Mouse (Mus musculus): ENCODE data around the gene Cutal. TPM values are rescaled to one million over a fixed set of nuclear protein-coding genes. Genes with fewer than 3 reads are reported as not detected.
A peak's percentile ranks its signal among the peaks of the same experiment; 100 is the strongest.
"Not testable (repeated sequence)": the region's sequence is repeated elsewhere in the genome, so short reads cannot be mapped to it uniquely, and the experiment has no call there.

The Cutal gene
- 0.43 and 0.49 TPM in 2 replicates for total RNA-seq (2021)
- long read RNA-seq, transcript Cutal-203 (6 exons, 2,278 nt) = major isoform, 10 of 14 reads
- long read RNA-seq, partial matches to known transcripts = 1 of 14 reads
- long read RNA-seq, other reads (novel, unspliced or antisense) = 3 of 14 reads

DNA sequence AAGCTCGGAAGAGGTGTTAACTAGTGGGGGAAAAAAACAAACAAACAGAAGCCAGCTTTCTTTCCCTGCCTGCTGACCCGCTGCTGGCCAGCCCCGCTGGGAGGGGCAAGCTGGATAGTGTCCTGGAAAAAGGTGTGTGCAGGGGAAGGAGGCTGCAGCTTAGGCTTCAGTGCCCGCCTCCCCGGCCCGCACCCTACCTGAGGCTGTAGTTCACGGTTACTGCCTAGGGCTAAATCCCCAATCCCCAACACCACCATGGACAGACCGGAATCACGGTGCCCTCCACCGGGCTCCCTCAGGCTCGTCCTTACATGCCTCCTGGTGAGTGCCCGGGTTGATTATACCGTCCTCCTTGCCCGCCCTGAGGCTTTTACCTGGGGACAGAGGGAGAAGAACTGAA, at the start of gene Cutal:
Cutal (plus strand) TSS at position 126 of the 400 bp plus-strand sequence.
- DNase-seq = no peak

DNA sequence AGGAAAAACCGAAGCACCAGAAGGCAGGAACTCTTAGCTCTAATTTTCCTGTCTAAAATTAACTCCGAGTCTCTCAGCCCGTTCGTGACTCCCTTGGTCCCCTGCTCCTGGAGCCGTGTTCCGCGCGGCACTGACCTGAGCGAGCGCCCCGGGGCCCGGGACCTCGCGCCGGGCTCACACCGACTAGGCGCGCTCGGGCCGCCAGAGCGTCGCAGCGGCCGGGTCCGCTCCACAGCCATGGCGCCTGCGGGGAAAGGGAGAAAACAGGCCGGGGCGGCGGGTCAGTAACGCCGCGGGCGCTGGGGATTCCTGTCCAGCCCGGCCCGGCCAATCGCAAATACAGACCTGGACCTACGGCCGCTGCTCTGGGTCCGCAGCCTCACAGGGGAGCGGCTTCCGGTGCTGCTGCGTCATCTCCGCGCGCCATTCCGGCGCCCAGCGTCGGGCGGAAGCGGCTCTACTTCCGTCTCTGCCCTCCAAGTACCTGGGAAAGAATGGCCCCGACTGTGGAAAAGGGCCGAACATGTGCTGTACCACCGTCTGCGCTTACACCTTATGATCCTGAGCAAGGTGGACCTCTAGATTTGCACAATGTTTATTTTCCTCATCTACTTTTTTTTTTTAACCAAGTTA, 48.3 kb upstream of the Cutal start, which contains the start of gene Fbxw2:
Fbxw2 (minus strand) TSS at position 485 of the 633 bp plus-strand sequence.
- peak; percentile 93 for DNase-seq

DNA sequence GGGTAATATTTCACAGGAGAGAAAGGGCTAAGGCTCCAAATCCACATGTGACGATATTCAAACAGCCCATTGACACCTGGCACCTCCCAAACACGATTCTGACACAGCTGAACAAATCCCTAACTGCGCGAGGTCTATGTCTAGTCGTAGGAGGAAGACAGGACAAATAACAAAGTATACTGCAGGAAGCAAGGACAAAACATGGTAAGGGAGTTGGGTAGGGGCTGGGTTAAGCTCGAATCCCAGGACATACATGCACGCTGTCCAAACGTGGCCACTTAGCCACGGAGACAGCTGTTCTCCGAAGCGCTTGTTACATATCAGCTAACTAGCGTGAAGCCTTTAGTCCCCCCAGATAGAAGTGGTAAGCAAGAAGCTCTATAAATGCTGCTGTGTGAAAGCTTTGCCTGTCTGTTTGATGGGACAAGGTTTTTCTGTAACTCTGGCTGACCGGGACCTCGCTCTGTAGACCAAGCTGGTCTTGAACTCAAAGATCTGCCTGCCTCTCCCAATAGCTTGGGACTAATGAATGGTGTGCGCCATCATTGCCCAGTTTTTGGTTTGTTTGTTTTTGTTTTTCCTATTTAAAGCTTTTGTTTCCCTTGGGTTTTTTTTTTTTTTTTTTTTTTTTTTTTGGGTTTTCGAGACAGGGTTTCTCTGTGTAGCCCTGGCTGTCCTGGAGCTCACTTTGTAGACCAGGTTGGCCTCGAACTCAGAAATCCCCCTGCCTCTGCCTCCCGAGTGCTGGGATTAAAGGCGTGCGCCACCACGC, 47.5 kb upstream of the Cutal start:
- no peak for DNase-seq

DNA sequence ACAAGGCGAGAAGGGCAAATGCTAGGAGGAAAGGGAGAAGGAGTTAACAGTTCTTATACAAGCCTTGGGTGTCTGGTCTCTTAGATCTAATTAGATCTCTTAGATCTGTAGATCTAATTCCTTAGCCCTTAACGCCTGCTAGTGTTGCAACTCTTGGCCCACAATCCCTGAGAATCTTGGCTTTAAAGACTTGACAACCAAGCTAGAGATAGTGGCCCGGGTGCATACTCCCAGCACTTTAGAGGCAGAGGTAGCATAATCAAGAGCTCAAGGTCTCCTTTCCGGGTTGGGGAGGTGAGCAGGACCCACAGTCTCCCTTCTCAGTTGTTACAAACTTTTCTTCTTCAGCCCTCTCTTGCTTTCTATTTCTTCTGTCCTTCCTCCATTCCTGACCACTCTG, 46.6 kb upstream of the Cutal start:
- DNase-seq = no peak

DNA sequence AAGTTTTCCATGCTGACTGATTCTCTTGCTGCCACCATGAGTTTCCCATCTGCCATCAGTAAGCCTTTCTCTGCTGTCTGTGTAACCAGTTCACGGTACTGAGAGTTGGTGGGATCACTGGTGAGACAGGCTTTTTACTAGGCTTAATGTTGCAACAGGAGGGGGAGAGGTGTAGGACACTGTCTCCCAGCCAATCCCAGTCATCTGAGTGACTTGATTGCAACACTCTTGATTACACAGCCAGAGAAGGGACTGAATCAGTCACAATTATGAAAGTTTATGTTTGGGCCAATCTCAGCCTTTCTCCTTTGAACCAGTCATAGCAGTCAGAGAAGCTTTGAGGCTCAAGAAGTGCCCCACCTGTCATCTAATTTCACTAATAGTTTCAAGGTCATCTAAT, 46.2 kb upstream of the Cutal start:
- no peak for DNase-seq

DNA sequence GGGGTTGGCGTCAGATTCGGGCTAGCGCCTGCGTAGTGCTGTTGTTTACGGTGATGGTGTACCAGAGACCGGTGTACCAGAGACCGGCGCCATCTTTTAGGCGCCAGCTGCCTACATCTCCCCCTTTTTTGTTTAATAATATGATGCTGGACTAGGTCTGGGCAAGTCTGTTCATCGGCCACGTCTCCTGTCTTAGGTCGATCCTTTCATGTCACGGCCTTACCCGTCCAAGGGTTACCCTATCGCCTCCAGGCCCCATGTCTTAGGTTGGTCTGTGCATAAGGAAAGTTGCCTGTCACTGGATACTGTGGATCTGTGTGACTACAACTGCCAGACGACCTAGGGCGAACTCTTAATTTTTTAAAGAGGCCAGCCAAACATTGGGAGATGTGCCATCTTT, 44.1 kb upstream of the Cutal start:
- not testable (repeated sequence) for DNase-seq

DNA sequence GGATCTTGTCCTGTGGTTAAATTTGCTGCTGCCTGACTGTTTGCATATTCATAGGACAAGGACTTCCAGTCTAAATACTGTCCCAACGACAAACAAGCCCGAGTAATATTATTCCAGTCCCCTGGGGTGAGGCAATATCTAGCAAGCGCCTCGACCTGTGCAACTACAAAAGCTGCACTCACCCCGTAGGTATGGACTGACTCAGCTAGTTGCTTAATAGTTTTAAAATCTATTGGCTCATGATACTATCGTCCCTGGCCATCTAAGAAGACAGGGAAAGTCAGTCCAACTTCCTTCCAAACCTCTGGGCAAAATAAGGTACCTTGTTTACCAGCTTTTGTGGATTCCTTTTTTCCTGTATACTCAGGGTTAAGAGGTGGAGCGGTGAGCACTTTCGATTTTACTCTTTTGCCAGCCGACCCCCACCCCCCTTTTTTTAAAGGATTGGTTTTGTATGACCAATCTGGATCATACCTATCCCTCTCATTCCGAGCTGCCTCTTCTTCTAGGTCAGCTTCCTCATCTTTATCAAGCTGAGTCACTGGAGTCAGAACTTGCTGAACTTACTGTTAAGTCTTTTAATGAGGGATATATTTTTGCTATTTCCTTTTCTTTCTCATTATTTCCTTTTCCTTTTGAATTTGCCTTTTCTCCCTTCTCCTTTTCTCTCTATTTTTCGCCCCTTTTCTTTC, 41.3 kb upstream of the Cutal start, which contains the start of gene Gm34653:
Gm34653 (plus strand) TSS at position 242 of the 692 bp plus-strand sequence.
- not testable (repeated sequence) for DNase-seq

DNA sequence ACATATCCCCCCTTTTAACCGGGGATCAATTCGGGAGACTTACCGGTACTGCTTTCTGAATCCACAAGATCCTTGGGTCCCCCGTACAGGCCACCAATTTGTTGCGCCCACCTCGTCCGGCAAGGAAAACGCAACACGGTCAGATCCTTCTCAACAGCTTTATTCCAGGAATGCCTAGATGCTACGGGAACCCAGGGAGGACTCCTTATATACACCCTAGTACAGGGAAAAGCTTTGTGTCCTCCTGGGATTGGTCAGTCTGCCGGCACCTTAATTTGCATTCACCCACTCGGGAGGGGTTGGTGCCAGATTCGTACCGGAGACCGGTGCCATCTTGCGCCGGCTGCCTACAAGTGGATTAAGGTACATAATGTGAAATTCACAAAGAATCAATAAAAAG, 40.6 kb upstream of the Cutal start:
- DNase-seq = no peak

DNA sequence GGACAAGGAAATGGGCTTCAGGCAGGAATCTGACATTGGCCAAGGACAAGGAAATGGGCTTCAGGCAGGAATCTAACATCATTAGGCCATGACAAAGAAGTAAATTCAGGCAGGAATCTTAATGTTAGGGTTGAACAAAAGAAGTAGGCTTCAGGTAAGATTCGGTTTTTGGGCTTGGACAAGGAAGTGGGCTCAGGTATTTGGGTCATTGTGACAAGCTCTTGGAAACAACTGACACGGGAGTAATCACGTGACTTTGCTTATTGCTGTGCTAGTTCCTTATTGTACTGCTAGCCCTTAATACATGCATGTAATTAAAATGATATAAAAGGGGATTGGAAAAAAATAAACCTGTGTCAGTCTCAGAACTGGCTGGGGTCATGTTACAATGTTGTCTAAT, 38.5 kb upstream of the Cutal start:
- DNase-seq = no peak

DNA sequence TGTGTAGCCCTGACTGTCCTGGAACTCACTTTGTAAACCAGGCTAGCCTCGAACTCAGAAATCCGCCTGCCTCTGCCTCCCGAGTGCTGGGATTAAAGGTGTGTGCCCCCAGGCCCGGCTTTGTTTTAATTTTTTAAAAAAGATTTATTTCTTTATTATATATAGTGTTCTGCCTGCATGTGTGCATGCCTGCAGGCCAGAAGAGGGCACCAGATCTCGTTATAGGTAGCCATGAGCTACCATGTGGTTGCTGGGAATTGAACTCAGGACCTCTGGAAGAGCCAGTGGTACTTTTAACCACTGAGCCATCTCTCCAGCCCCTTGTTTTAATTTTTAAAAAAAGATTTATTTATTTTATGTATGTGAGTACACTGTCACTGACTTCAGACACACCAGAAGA, 34.1 kb upstream of the Cutal start:
- DNase-seq = not testable (repeated sequence)

DNA sequence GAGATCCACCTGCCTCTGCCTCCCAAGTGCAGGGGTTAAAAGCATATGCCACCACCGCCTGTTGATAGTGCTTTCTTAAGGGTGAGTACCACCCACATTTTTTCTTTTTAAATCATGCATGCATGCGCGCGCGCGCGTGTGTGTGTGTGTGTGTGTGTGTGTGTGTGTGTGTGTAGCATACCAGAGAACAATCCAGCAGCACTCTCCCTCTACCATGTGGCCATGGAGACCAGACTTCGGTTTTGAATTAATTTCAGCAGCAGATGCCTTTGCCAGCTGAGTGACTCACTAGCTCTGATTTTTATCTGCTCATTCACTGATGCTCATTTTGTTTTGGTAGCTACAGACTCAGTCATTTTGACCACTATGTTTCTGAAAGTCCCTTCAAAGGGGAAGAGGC, 32.5 kb upstream of the Cutal start:
- DNase-seq = no peak

DNA sequence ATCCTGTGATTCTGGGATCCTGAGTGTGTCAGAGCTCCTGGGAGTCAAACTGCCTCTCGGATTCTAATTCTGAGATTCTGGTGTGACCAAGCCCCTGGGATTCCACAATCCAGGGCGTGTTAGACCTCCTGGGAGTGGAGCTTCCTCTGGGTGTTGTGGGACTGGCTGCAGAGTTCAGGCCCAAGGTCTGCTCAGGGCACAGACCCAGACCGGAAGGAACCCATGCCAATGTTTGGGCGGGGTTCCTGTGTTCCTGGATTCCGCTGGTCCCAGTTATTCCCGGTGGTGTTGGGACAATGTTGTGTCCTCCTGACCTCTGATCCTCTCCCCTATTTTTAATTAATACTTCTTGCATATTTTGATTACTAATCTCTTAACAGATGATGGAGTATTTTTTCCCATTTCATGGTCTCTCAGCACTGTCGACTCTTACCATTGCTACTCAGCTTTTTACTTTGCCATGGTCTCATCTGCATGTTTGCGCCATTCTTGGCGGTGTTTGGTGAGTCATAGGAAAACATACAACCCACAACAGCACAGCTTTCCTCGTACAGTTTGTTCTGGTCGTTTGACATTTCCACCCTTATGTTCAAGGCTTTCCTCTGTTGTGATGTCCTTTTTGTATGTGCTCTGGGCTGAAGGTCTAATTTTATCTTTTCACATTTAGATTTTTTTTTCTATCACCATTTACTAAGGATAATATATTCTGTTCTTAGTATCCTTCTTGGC, 30.8 kb upstream of the Cutal start:
- DNase-seq = peak; percentile 71

DNA sequence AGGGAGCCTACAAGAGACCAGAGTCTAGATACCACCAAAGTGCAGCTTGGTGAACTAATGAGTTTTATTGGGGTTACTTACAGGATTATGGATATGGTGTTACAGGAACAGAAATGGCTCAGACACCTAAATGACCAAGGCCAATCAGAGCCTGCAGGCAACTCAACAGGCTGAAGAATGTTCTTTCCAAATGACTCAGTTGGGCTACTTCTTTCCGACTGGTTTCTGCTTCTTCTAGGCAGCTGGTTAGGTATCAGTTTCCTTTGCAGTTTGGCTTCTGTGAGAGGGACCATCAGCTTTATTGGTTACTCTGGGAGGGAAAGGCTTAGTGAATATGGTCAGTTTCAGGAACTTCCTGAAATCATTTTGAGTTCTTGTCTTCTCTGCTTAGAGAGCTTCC, 26.5 kb upstream of the Cutal start:
- DNase-seq = no peak

DNA sequence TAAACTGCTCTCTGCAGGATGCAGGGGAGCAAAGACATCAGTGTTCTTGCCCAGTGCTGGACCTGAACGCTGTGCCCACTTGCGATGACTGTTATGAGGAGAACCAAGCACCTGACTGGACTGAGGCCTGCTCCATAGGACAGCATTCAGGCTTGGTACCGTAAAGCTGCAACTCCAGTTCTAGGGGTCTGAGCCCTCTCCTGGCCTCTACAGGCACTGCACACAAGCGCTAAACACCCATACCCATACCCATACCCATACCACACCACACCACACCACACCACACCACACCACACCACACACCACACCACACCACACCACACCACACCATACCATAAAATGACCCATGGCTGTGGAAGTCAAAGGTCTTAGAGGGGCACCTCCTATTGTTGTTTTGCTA, 18.9 kb upstream of the Cutal start:
- DNase-seq = no peak

DNA sequence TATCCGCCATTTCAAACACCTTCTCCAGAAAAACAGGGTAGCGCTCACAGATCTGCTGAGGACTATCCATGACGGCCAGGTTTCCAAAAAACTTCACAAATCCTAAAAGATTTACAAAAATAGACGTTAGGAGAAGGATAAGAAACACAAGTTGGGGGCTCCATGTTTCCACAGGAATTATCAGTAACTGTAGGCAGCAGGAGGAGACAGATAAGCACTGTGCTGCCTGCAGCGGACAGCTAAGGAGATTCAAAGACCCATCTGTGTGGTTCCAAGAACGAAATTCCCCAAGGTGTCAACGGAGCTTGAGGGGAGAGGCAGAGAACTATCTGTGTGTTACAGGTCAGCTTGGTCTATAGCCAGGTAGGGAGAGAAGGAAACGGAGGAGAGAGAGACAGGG, 16.5 kb upstream of the Cutal start:
- no peak for DNase-seq

DNA sequence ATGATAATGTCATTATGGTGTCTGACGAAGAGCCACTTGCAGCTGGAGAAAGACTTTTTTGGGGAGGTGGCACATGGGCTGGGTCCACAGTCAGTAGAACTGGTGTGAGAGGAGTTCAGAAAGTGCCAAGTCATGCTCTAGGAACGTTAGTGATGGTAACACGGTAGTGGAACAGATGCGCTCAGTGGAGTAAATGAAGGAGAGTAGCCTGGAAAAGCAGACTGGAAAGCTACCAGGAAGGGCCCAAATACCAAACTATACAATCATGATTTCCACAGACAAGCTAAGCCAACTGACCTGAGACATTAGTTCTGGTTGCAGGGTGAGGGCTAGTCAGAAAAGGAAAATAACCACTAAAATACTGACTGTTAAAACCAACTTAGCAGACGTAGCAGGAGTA, 4.5 kb upstream of the Cutal start:
- no peak for DNase-seq

DNA sequence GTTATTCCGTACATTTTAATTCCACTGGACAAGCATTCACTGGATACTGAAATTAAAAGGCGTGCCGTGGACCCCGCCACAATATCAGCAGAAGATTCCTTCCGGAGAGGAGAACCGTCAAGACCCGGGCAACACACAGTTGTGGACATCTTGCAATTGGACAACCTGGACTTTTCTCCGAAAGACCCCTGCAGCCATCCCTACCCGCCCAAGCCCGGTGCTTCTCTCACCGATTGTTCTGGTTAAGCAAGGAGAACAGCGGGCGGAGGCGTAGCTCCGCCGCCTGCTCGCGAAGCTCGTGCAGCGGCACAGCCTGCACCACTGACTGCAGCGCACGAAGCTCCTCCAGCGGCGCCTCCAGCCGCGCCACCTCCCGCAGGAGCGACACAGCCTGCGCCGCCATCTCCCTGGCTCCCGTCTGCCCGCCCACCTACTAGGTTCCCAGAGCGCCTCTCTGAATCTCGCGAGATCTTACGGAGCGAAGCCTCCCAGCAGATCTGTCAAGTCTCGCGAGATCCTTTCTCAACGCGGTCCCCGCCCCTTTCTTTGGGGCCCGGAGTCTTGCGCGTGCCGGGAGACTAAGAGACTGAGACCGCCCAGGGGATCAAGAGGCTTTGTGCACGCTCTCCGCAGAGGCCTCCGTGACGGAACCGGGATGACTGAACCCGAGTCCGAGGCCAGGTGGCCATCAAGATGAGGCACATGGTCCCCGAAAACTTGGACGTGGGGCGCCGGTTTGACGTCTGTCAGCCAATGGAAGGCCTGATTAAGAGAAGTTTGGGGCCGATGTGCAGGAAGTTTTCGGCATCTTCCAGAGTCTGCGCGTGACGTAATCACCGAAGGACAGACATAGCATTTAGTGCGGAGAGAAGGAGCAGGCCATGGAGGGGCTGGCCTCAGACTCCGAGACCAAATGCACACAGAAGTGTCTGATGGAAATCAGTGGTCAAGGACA, 3.4 kb upstream of the Cutal start:
- peak; percentile 90 for DNase-seq

DNA sequence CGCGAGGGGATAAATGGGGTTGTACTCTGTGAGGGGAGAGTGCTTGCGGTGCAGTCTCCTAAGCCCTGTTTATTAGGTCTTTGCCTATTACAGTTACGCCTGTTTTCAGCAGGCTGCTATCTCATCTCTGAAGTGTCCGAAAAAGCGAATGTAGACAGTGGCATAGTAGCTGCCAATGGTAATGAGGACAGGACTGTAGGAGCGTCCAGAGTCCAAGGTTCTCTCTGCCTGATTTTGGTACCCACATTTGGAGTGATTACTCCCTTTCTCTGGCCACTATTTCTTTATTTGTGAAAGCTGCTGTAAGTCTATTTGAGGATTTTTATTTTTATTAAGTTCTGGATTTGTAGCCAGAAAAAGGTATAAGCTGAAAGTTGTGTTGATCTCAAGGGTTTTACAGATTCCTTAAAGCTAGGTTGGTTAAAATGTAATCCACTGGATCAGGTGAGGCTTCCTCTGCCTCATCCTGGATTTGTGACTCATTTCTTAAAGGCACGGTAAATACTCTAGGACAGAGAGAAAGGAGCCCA, 685 bp downstream of the Cutal start, which contains the start of gene Psmd5:
Psmd5 (minus strand) TSS at position 153 of the 530 bp plus-strand sequence.
- DNase-seq = no peak

DNA sequence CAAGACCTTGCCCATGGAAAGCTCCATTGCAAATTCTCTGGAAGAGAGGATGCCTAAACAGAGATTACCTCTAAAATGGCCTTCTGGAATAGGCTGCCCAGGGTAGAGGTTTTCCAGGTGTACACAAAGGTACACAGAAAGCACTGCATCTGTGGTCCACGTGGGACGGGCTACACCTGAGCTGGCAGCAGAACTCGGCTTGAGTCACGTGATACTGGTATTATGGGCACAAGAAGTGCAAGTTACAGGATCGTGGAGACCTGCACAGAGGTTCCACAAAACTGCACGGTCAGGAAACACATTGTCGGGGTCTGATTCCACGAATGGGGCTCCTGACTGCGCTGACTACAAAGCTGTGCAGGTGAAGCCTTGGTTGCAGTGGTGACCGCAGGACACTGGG, 5.9 kb downstream of the Cutal start:
- DNase-seq = no peak

DNA sequence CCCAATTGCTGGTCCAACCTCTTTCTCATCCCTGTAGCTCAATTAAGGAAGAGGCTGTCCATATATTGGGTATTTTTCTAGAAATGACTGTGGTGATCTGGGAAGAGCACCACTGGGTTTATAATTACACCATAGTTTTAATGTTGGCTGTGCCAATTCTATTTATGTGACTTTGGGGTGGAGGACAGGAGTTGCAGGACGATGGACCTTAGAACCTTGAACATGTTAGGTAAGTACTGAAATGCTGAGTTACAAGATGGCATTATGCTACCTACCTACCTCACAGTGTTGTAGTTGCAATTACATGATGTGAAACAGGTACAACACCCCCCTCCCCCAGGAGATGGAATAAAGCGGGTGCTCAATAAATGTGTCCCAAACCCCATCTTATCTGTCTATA, 8.6 kb downstream of the Cutal start:
- DNase-seq = no peak

DNA sequence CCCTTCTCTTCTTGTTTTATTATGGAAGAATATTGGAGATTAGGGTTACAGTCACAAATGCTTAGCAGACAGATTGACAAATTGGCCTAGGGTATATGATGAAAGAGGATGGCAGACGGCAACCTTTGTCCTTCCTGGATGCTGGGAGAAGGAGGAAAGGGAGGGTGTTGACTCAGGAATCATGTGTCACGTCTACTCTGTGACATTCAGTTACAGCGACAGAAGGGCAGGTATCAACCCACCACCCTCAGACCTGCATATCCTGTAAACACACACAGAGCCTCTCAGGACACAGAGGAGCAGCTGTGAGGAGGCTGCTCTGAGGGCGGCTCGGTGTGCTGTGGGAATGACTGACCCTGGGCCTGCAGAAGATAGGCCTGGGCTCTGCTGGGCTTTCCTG, 9.0 kb downstream of the Cutal start:
- no peak for DNase-seq

Data from adrenal gland, postnatal 25 days (tissue).